Mouse (Mus musculus): Measurements from ENCODE around the gene Ankrd33.
"Not testable (repeated sequence)": the region's sequence is repeated elsewhere in the genome, so short reads cannot be mapped to it uniquely, and the experiment has no call there.

Gene Ankrd33

DNA sequence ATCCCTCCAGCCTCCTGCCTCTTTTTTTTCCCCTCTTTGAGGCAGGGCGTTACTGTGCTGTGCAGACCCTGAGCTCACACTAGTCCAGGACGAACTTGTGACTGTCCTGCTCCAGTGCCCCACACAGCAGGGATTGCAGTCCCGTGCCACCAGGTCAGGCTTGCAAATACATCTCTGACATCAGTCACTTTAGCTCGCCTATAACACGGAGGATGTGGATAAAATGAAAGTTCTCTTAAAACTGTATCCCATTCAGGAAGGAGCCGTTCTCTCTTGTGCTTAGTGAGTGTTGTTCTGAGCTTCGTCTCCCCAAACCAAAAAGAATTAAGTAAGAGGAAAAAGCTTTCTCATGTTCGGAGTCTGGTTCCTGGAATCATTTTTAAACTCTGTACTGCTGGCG lies 29.1 kb upstream of the Ankrd33 start:
- DNase-seq (ENCODE audit: low spot score in 2 of 2), result no peak

DNA sequence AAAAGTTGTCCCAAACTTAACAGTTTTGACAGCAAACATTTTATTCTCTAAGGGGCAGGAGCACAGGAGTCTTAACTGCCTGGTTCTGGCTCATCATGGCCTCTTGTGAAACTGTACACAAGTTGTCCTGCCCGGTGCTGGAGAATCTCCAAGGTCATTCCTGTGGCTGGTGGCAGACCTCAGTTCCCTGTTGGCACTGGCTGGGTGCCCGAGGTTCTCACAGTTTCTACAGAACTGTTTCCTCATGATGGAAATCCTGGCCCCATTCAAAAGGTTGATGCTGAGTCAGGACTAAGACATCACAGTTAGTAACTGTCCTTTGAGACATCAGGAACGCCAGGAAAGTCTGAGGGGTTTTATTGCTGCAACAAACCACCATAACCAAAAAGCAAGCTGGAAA lies 28.6 kb upstream of the Ankrd33 start:
- DNase-seq (ENCODE audit: low spot score in 2 of 2), result no peak

DNA sequence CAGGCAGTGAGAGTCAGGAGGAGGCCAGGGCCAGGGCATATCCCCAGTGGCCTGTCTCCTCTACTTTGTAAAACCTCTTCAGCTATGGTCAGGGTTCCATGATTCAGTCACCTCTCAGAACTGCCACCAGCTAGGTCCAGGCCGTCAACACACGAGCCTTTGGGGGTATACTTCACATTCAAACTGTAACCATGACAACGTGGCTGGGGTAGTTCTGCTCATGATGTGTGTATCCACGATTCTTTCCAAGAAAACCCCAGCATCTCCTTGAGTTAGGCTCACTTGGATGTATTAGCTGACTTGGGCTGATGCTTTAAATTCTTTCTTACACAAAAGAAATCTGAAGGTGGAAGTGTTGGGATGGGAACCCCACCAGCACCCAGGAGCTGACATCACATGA lies 27.3 kb upstream of the Ankrd33 start:
- DNase-seq (ENCODE audit: low spot score in 2 of 2), result no peak

DNA sequence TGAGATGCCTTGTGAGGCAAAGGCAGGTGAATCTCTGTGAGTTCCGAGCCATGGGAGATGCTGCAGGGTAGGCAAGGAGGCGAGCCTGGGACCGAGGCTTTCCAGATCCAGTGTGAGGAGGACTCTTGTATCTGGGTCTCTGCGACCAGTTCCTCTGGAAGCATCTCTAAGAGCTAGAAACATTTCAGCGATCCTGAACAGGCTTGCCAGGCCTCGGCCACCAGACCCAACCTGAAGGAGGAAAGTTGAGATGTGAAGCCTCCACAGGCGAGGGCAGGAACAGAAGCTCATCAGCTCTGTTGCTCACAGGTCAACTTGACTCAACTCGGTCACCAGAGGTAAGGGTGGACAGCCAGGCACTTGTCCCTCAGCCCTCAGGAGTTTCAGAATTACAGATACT lies 24.0 kb upstream of the Ankrd33 start:
- no peak for DNase-seq (ENCODE audit: low spot score in 2 of 2)

DNA sequence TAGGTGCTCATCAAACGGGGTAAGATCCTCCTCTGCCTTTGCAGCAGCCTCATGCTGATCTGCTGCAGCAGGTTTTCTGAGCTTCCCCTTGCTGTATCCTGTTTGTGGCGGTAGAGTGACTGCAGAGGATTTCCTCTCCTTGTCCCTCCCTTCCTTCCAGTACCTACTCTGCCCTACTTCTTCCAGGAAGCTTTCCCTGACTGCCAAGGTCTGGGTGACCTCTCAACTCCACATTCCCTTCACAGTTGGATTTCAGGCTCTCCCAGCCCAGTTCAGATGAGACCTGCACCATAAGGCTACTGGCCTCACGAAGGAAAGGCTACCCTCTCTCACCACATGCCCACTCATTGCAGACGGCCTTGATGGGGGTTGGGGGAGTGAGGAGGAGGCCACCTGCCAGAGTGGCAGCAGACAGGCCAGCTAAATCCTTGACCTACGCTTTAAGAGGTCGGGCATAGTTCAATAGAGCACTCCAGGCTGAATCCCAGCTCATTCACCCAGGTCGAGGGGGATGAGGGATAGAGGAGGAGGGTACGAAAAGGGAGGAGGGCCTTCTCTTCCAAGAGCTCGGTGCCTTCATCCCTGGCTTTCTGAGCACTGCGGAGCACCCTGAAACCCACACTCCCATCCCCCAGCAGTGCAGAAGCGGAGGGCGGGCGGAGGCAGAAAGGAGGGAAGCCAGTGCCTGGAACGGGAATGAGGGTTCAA lies 23.3 kb upstream of the Ankrd33 start:
- DNase-seq (ENCODE audit: low spot score in 2 of 2), result no peak

DNA sequence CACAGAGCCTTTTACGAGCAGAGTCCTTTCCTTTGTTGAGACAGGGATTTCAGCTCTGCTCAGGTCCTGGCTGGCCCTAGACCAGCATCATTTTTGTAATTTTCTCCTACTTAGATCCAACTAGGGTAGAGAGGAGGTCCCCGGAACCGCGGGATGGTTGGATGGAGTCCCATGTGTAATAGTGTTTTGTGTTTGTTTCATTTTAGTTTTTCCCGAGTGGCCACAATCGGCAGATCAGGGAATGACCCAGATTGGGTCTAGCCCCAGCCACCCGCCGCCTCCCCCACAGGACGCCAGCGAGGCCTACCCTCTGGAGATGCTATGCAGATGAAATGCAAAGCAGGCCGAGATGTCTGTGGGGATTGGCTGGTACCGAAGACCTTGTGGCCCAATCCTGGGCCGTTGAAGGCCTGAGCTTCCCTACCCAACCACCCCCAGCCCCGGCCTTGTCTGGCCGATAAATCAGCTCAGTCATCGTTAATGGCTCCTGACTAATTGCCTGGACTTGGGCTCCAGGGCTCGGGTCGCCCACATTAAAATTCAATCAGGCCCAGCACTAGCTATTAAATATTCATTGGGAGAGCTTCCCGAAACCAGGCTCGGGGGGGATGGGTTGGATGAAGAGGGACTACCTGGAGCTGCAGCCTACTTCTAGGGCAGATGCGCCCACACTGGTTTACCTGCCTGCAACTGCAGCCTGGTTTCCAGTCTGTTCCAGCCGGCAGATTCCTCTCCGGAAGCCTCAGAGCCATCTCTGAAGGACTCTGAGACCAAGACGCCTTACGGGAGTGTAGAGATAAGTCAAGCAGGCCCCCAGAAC lies 22.5 kb upstream of the Ankrd33 start:
- DNase-seq (ENCODE audit: low spot score in 2 of 2), result no peak

DNA sequence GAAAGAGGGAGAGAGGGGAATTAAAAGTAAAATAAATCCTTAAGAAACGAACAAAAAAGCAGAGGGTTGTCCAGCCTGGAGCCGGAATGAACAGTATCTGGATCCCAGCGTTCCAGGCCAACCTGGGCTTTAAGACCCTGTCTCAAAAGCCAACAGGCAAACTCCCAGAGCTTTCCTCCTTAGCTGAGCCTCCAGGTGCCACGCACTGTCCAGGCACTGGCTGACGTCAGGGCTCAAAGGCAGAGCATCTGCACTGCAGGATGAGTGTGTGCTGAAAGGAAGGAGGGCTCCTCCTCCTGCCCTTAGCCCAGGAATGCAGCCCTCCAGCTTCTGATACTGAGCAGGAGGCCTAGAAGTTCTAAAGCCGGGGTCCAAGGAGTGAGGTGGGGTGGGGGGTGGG lies 21.6 kb upstream of the Ankrd33 start:
- DNase-seq (ENCODE audit: low spot score in 2 of 2), result no peak

DNA sequence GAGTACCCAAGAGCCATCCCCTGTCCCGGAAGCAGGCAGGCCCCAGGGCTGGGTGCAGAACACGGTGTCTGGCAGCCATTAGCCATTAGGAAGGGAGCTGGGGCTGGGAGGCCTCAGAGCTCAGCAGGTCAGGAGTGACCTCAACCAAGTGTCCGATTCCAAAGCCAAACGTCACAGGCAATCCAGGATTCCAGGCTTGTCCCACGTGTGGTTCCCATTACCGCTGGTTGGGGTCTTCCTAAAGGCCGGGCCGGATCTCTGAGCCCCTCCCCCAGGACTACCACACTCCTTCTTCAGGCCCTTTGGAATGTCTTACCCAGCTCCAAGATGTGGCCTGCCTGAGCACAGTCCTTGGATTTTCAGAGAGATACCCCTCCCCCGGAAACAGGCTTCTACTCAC lies 20.6 kb upstream of the Ankrd33 start:
- no peak for DNase-seq (ENCODE audit: low spot score in 2 of 2)

DNA sequence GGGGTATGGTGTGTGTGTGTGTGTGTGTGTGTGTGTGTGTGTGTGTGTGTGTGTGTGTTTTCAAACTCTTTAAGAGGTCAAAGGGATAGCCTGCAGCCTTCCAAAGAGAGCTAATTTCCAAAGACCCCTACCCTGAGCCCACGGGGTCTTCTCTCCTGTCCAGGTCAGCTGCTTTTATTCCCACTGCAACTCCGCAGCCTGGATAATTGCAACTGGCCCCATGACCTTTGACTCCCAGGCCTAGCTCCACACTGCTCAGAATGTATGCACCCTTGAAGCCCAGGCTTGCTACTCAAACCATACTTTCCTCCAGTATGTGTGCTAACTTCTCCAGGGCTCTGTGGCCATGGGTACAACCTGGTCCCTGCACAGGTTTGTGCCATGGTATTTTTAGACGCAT lies 20.2 kb upstream of the Ankrd33 start:
- DNase-seq (ENCODE audit: low spot score in 2 of 2), result no peak

DNA sequence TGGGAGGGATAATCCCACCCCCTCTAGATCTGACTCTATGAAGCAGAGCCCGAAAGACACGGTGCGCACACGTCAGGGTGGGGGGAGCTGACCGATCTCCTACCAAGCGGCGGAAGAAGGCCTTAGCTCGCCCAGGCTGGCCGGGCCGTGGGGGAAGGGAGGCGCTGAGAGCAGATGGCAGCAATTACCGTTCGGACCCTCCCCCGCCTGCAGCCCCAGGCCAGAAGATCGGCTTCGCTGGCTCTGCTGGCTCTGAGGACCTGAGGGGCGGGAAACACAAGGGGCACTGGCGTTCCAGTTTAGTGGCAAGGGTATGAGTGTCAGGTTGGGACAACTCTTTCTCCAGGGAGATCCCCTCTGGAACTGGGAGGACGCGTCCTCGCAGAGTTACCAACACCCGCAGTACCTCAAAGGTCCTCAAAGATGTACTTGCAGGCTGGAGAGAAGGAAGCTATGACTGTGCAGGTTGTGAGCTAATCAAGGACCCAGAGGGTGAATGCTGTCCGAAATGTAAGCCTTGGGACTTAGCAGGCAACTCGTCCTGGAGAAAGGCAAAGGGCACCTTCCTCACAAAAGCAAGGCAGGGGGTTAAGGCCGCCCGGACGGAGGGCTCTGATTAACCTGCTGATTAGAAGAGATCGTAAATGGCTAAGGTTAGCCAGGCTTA lies 17.4 kb upstream of the Ankrd33 start:
- no peak for DNase-seq (ENCODE audit: low spot score in 2 of 2)

DNA sequence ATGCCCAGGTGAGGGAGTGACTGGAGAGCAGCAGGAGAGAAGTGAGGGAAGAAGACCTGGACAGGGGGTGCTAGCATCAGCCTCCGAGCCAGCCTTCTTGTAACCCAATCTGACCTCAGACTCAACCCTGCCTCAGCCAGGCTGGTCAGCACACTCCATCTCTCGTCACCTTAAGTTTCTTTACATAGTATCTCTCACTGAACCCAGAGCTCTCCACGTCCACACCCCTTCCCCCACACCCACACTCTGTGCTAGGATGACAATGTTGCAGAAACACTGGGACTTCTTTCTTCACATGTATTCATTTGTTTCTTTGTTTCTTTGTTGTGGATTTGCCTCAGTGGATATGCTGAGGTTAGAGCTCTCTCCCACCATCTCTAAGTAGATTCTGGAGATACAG lies 14.6 kb upstream of the Ankrd33 start:
- DNase-seq (ENCODE audit: low spot score in 2 of 2), result no peak

DNA sequence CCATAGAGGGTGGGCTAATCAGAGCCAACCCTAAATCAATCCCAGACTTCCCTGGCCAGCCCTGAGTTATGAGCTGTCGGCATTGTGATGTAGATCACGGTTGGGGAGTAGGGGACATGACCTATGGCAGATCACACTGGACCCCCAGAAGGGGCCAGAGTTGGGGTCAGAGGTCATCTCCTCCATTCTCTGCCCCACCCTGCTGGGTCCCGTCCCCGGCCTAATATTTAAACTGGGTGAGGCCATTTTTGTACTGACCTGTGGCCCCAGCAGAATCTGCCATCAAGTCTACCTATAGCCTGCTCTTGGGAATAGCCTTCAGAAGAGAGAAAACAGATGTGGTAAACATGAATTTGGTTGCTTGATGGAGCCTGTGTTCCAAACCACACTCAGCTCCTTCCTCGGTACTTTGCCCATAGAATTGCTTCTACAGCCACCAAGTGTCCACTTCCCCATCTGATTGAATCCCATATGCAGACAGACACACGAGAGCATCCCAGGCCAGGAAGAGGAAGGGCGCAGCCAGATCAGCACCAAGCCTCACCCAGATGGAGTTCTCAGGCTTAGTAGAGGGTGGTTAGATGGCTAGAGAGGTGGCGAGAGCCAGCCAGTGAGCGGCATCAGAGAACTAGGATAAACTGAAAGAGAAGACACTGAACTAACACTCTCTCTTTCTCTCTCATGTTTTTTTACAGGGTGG lies 11.8 kb upstream of the Ankrd33 start:
- DNase-seq (ENCODE audit: low spot score in 2 of 2), result no peak

DNA sequence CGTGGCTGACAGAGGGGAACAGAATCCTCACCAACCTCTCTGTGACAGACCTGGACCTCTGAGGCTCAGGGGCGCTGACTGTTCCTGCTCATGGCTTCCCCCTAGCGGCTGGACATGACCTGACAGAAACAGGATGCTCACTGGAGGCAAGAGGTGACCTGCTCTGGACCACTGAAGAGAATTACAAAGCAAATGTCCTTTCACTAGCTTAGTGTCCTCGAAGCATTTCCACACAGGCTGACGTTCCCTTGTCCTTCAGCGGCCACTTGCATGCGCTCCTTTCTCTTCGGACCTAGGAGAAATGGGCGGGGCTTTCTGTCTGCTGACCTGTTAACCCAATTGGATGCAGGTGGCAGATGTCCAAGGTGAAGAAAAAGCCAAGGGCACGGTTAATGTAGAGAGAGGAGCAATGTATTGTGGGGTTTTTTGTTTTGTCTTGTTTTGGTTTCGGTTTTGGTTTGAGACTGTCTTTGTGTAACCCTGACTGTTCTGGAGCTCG lies 10.0 kb upstream of the Ankrd33 start:
- DNase-seq (ENCODE audit: low spot score in 2 of 2), result peak; percentile 53 to 56

DNA sequence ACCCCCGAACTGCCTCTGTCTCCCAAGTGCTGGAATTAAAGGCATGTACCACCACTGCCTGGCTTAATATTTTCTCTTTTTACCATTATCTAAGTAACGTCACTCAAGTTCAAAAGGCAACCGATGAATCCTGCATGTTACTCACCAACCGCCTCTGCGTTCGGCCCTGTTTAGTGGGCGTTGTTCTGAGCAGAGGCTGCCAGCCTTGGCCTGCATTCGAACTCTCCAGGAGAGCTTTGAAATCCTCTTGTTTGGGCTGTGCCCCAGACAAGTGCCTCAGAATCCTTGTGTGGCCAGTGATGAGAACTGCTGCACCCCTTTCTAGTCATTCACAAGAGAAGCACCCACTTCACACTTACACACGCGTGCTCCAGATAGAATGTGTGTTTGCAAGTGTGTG lies 9.5 kb upstream of the Ankrd33 start:
- DNase-seq (ENCODE audit: low spot score in 2 of 2), result no peak

DNA sequence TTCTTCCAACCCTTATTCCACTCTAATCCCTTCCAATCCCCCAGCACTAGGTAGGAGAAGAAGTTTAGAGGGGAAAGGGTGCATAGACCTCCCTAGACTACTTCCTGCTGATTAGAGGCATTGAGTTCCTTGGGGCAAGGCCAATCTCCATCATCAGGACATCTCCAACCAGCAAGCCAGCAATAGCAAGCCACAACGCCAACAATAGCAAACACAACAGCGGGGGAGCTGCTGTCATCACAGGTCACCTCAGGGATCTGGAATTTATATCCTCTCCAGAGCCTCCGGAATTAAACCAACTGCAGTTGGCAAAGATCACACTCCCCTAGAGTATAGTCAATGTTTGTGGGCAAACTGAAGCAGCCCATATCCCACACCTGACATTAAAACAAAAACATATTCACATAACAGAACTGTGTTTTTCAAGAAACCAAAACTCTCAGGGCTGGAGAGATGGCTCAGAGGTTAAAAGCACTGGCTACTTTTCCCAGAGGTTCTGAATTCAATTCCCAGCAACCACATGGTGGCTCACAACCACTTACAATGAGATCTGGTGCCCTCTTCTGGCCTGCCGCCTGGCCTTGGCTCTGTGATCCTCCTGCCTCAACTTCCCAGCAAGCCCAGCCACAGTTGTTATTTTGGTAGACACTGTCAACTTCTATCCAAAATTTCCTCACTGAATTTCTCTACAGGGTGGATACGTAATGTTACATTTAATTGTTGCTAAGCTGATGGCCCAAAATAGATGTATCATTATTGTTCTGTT lies 7.5 kb upstream of the Ankrd33 start:
- no peak for DNase-seq (ENCODE audit: low spot score in 2 of 2)

DNA sequence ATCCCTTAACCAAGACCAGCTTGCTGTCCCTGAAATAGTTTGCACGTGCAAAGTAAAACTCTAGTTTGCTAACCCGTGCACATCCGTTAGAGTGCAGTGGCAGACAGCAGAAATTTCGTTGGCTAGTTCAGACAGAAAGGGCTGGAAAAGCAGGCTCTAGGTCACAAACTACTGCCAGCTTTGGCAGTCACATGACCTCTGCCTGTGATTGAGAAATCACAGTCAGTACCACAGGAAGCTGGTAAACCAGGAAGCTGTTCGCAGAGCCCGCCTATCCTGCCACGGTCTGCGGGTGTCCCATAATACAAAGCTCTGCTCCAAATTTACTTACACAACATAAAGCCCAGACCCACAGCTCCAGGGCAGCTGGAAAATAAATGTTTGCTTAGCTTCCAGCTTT lies 2.4 kb upstream of the Ankrd33 start:
- peak; percentile 48 to 55 for DNase-seq (ENCODE audit: low spot score in 2 of 2)

DNA sequence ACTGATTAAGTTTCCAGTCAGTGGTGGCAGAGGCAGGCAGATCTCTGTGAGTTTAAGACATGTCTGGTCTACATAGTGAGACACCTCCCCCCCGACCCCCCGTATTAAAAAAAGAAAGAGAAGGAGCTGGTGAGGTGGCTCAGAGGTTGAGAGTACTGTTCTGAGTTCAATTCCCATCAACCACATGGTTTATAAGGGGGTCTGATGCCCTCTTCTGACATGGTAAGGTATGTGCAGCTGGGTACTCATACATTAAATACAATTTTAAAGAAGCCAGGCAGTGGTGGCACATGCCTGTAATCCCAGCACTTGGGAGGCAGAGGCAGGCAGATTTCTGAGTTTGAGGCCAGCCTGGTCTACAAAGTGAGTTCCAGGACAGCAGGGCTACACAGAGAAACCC lies 1.8 kb upstream of the Ankrd33 start:
- not testable (repeated sequence) for DNase-seq (ENCODE audit: low spot score in 2 of 2)

DNA sequence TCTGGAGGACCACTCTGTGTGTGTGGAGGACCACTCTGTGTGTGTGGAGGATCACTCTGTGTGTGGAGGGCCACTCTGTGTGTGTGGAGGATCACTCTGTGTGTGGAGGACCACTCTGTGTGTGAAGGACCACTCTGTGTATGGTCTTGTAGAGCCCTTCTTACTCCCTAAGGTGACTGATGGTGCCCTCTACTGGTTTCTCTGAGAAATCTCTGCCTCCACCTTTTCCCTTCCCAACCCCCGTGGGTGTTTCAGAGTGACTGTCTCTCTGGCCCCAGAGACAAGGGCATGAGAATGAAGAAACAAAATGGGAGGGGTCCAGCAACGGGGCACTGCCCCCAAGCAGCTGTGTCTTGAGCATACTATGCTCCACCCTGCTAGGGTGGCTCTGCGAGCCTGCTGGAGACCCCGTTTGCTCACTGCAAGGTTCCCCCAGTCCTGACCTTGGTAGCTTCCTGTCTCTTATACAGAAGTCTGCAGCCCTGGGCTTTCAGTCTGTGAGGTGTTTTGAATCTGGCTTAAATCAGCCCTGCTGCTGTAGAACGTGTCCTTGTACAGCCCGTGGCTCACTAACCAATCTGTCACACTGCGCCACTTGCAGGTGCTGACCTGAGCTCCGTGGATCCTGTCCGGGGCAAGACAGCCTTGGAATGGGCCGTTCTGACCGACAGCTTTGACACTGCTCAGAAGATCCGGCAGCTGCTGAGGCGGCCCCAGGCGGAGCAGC lies 3.0 kb downstream of the Ankrd33 start:
- DNase-seq (ENCODE audit: low spot score in 2 of 2), result no peak

DNA sequence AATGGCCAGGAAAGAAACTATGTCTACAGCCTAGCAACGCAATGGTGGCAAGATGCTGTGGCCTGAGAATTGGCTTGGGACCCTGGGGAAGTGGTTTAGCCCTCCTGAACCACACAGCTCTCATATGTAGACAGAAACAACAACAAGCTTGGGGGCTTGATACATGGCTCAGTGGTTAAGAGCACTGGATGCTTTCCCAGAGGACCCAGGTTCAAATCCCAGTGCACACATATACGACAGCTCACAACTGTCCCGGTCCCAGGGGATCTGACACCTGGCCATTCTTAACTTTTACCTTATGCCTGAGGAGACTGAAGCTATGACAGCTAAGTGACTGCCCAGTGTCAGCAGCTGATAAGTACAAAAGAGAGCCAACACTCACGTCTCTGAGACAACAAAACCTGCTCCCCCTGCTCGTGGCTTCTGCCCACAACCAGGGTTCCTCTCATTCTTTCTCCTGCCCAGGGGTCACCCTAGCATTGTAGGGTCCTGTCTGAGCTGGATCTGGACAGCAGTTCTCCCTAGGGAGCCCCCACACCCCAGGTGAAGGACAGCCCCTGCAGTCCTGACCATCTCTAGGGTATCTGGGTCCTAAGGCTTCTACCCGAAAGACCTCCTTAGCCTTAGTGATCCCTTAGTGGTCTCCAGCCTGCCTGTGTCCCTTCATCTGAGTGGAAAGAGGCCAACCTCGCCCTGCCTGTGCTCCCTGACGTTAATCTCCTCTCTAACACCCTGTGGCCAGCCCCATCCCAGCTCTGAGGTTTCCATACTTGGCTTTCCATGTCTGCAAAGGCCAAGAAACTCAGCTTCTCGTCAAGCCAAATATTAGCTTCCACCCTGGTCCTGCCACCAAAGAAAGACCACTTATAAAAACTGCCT lies 6.1 kb downstream of the Ankrd33 start:
- DNase-seq (ENCODE audit: low spot score in 2 of 2), result no peak

DNA sequence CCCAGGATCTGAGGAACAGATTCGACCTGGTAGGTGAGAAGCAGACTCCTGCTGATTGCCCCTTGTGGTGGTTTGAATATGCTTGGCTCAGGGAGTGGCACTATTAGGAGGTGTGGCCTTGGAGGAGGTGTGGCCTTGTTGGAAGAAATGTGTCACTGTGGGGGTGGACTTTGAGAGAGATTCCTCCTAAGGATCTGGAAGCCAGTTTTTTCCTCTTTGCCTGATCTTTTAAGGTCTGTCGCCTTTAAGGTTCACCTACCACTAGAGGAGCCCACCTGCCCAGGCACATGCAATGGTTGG lies 6.7 kb downstream of the Ankrd33 start:
- no peak for DNase-seq (ENCODE audit: low spot score in 2 of 2)

All from spleen, postnatal 36 days (tissue).